Mouse (Mus musculus) gastrocnemius, adult 18-20 months (tissue): ENCODE results near the gene Fstl3. TPM values are rescaled to one million over a fixed set of nuclear protein-coding genes. Genes with fewer than 3 reads are reported as not detected.

Experiments used
- DNase-seq: peaks from one replicate; pipeline ENCODE4 v3.0.0; 2021; ENCODE audit warnings: low spot score
- total RNA-seq, 2 experiments: library from RNA; stranded (reverse); gene quantifications; 2 replicates each; pipeline ENCODE4 v1.2.3; 2021

The Fstl3 gene
- total RNA-seq, 2 experiments from 2014 or later, result 1.2 to 1.9 TPM

GRCm38 (mm10) chr10:79760603-79761143 lies 16.4 kb upstream of the Fstl3 start:
- DNase-seq, result no peak

- DNase-seq, result no peak
These were observed 14.2 kb upstream of the Fstl3 start for GRCm38 (mm10) chr10:79762875-79763274.

DNA sequence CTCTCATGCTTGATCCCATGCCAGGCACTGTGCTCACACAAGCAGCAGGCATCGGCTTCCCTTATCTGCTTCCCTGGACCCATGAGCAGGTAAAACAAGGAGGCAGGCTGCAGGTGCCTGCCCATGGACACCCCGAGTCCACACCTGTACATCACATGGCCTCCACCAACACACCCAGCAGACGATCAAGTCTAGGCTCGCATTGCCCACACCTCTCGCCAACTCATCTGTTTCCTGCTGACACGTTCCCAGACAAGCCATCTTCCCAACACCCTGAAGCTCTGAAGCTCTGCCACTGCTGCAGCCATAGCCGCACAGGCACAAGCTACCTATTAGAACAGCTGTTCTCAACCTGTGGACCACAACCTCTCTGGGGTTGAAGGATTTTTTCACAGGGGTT lies 12.8 kb upstream of the Fstl3 start:
- no peak for DNase-seq

DNA sequence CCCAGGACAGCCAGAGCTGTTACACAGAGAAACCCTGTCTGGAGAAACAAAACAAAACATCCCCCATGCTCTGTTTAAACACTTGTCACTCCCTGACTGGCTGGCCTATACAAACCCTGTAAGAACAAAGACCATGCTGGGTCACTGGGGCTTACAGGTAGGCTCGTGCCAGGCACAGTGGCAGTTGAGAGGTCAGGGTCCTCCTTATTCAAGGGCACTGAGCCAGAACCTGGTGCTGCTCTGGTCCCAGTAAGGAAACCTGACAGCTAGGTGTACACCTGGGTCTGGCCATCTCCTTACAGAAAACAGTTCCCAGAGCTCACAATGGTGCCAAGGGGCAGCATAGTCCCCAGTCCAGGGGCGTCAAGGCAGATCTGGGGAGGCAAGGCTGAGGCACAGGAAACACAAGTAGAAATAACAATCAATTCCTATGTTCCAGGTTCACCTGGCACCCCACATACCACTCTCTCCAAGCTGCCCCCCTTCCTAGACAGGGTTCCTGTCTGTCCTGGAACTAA lies 11.8 kb upstream of the Fstl3 start:
- no peak for DNase-seq

DNA sequence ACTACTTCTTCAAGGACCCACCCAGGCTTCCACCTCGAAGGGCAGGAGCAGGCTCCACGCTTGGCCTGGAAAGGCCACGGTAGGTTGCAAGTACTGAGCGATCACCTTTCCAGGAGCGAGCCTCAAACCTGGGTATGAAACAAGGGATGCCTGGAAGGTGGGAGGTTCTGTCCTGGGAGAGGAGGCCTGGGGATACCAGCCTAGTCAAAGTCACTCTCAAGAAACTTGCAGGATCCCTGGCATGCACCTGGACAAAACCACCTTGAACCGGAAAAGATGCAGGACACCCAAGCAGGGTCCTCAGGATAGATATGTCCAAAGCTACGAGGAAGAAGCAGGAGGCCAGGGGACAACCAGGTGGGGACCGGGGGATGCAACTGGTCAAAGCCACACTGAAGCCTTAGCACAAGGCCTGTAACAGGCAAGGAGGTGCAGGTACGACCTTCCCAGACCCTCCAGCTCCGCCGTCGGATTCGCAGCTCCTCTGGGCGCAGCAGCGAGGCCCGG lies 11.0 kb upstream of the Fstl3 start:
- DNase-seq, result no peak

- peak; percentile 100 for DNase-seq
These were observed 10.4 kb upstream of the Fstl3 start, which contains the start of gene Rnf126 for GRCm38 (mm10) chr10:79766508-79767325. TSS of gene Rnf126 (minus strand) at chr10:79766952.

- DNase-seq, result peak; percentile 91
These were observed 9.5 kb upstream of the Fstl3 start for GRCm38 (mm10) chr10:79767372-79768244.

- peak; percentile 73 for DNase-seq
These were observed 8.7 kb upstream of the Fstl3 start for GRCm38 (mm10) chr10:79768400-79768799.

DNA sequence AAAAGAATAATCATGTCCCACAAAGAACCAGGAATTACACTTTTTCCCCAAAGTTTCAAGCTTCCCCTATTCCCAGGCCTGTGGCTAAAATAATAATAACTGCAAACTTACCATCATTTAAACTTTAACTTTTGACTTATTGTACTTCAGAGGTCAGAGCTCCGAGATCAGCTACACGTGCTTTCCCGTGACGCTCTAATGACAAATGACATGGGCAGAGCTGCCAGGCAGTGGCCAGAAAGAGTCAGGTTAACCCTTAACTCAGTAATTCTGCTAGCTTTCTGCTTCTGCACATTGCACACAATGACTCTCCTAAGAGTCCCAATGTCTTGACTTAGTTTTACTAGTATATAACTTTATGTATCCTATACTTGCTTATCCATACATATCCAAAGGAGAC lies 7.7 kb upstream of the Fstl3 start:
- no peak for DNase-seq

DNA sequence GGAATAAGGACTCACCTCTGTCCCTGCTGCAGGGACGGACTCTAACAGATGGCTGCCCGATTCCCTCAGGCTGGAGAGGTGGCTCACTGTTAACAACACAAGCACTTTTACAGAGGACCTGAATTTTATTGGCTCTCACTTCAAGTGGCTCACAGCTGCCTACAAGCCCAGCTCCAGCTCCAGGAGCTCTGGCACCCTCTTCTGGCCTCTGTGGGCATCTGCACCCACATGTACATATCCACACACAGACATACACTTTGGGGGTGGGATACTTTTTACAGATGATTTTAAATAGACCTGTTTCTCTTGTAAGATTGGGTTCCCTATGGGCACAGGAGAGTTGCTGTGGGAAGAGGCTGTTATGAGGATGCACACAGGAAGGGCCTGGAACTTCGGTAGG lies 4.8 kb upstream of the Fstl3 start:
- DNase-seq, result no peak

GRCm38 (mm10) chr10:79773208-79773607 lies 3.9 kb upstream of the Fstl3 start:
- no peak for DNase-seq

GRCm38 (mm10) chr10:79774486-79775279 lies 2.4 kb upstream of the Fstl3 start:
- no peak for DNase-seq

DNA sequence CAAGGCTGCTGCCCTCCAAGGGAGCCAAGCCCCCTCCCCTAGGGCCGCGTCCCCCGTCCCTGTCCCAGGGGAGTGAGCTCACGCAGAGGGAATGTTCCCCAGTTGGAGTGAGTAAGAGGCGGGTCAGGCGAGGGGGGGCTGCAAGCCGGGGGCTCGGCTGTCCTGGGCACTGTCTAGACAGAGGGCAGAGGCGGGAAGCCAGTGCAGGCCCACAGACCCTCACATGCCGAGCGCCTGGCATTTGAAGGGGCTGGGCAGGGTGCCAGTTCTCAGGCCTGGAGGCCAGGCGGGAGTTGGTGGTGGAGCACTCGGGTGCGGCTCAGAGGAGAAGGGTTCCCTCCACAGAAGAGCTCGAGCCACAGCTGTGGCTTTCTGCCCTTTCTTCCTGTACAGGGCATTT lies 934 bp downstream of the Fstl3 start:
- no peak for DNase-seq

DNA sequence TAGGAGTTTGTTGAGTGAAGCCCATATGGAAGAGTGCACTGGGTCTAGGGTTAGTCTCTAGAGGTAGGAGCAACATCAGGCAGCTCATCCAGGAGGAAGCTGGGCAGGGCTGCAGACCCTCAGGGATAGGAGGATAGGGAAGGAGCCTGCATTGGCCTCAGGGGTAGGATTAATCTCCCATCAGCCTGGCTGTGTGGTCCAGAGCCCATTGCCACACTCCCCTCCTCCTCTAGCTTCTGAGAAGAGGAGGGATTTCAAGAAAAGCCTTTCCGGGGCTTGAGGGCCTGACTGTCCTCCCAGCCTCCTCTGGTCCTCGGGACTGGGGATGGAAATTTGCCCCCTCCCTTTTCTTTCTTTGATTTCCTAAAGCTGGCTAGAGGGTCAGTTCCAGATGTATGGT lies 2.1 kb downstream of the Fstl3 start:
- no peak for DNase-seq

- DNase-seq, result peak; percentile 96
These were observed 3.0 kb downstream of the Fstl3 start for GRCm38 (mm10) chr10:79779784-79780663.

DNA sequence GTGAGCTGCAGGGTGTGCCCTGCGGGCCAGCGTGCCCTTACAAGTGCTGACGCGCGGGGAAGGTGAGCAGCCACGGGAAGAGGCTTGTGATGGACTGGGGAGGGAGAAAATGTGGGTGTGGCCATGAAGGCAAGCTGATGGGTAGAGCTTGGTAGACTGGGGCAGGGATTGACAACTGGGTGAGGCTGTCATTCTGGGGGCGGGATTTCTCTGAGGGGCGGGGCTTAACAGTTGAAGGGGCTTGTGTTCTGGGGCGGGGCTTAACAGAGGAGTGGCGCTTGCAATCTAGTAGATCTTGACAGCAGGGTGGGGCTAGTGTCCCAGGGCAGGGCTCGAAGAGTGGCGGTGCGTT lies 3.6 kb downstream of the Fstl3 start:
- no peak for DNase-seq

GRCm38 (mm10) chr10:79781139-79781538 lies 4.1 kb downstream of the Fstl3 start:
- no peak for DNase-seq

DNA sequence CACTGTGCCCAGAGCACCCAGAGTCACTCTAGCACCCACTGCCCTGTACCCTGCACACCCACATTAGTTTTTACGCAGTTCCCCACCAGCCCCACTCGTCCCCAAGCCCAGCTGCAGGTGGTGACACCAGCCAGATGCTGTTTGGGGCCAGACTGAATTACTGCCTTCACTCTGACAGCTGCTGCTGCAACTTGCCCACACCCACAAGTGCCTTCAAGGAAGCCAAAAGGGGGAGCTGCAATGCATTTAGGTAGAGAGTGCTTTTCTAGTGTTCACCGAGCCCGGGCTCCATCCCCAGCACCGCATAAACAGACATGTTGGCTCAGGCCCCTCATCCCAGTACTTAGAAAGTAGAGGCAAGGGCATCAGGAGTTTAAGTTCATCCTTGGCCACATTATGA lies 4.9 kb downstream of the Fstl3 start:
- no peak for DNase-seq

DNA sequence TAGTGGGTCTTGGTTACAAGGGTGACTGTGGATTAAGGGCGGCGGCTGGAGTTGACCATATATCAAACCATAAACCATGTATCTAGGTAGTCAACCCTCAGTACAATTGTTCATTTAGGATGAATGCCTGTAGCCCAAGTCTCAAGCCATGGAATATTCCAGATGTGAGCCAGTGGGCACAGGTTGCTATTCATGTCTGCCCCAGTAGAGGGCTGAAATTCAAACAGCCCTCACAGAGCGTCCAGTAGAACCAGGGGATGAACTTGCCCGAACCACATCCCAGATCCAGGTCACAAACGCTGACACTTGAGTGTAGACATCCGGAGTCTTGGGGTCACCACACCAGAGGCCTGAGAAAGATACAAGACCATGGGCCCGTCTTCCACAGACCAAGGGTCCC lies 6.0 kb downstream of the Fstl3 start:
- DNase-seq, result no peak
